In the genomic region with DNA sequence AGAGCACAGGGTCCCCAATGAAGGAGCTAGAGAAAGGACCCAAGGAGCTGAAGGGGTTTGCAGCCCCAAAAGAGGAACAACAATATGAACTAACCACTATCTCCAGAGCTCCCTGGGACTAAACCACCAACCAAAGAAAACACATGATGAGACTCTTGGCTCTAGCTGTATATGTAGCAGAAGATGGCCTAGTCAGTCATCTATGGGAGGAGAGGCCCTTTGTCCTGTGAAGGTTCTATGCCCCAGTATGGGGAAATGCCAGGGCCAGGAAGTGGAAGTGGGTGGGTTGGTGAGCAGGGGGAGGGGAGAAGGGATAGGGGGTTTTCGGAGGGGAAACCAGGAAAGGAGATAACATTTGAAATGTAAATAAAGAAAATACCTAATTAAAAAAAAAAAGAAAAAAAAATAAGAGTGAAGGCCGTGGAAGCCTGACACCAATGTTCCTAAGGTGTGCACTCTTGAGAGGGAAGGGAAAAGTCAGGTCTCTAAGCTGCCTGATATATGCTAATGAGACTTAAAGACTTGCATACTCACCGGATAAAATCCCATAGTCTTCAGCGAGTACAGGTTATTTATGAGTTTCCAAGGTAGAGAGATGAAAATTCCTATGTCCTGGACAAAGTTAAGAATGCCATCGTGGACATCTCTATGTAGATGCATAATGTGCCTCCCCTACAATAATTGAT, we compare ENCODE assay signal across 6 mouse cellular contexts.
DNase-seq lines count a peak whose midpoint lies in the region; TF ChIP-seq lines count a peak whose summit lies in the region.
"Not testable (repeated sequence)": the region's sequence is repeated elsewhere in the genome, so short reads cannot be mapped to it uniquely, and the experiment has no call there.

No protein-coding gene starts in this region.

- not testable (repeated sequence) for H3K9me3 ChIP-seq in megakaryocyte, embryonic 14.5 days

- H3K27ac ChIP-seq in small intestine, adult 2 months (ENCODE audit: insufficient read depth, low read depth, low read length) = 0 out of 2 replicates have a peak overlapping the region, but pooled peaks have one; percentile 24

- TF ChIP-seq CTCF in small intestine, adult 2 months (IDR thresholded peaks at IDR 0.05; ENCODE audit: extremely low read depth, insufficient read length, insufficient replicate concordance, low read depth, low read length) = not testable (repeated sequence)

- DNase-seq in 416B (ENCODE audit: low read depth) = peak; percentile 52
- peak; percentile 36 for DNase-seq in CD4-positive, CD25-positive, alpha-beta regulatory T cell, adult 2 months (ENCODE audit: low read depth, low spot score)
- peak; percentile 45 for DNase-seq in T-cell, adult 2 months (ENCODE audit: low spot score)
- peak; percentile 71 for DNase-seq in induced T-regulatory cell, adult 2 months (ENCODE audit: low read depth)

- H3K4me3 ChIP-seq in megakaryocyte, embryonic 14.5 days (replicated peaks) = peak overlapping the region; percentile 33
- H3K4me3 ChIP-seq in small intestine, adult 2 months (ENCODE audit: low read depth, low read length) = not testable (repeated sequence)

- H3K4me1 ChIP-seq in megakaryocyte, embryonic 14.5 days = peaks cover 88% of the 10 kb centered on the region
- H3K4me1 ChIP-seq in small intestine, adult 2 months (ENCODE audit: control insufficient read depth, insufficient read depth, insufficient read length, low read length) = peaks cover 20% of the 10 kb centered on the region

- 78% methylated on average over 5 of the region's 5 CpGs for WGBS in small intestine, adult 2 months

- not testable (repeated sequence) for TF ChIP-seq POLR2A in small intestine, adult 2 months (IDR thresholded peaks at IDR 0.05; ENCODE audit: low read depth, low read length)

- not testable (repeated sequence) for H3K36me3 ChIP-seq in megakaryocyte, embryonic 14.5 days (replicated peaks; ENCODE audit: low read length); small intestine, adult 2 months (ENCODE audit: control insufficient read depth, insufficient read depth, low read length)

- not testable (repeated sequence) for H3K27me3 ChIP-seq in megakaryocyte, embryonic 14.5 days (replicated peaks); small intestine, adult 2 months (ENCODE audit: control insufficient read depth, insufficient read depth, low read length)
